Mouse (Mus musculus) layer of hippocampus, postnatal 25 days (tissue): ENCODE measurements around the gene Cttnbp2. TPM values are rescaled to one million over a fixed set of nuclear protein-coding genes. Genes with fewer than 3 reads are reported as not detected.

Source experiments
- DNase-seq, 2 experiments: peaks; one replicate each; pipeline ENCODE4 v3.0.0; 2022; ENCODE audit warnings: mixed read lengths in 2 of 2, low spot score in 1 of 2; ENCODE audit errors: extremely low spot score in 1 of 2
- total RNA-seq, 2 experiments: library from RNA; stranded (reverse); gene quantifications; 2 replicates each; pipeline ENCODE4 v1.2.3; 2021

Cttnbp2 gene
- total RNA-seq, 2 experiments from 2014 or later: 197 to 294 TPM

- DNase-seq: no peak
These were observed 45.4 kb downstream of the Cttnbp2 start for GRCm38 (mm10) chr6:18469206-18469605.

DNA sequence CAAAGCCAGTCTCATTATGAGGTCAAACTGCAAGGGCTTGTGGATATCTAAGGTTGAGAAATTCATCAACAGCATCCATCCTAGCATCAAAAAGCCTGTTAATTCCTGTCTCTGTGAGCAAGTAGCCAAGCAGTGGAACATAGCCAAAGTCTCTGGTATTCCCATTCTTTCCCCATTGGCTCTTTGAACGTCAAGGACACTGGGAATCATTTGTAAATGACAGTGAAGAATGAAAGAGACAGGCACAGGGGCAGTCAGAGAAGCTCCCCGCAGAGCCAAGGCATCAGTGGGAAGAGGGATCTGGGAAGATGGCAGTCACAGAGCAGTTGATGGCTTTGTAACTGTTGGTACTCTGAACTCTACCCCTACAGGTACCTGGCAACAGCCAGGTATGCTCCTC lies 46.9 kb downstream of the Cttnbp2 start:
- DNase-seq: no peak

GRCm38 (mm10) chr6:18466227-18466626 lies 48.4 kb downstream of the Cttnbp2 start:
- DNase-seq: no peak

GRCm38 (mm10) chr6:18465626-18466025 lies 49.0 kb downstream of the Cttnbp2 start:
- DNase-seq: no peak

DNA sequence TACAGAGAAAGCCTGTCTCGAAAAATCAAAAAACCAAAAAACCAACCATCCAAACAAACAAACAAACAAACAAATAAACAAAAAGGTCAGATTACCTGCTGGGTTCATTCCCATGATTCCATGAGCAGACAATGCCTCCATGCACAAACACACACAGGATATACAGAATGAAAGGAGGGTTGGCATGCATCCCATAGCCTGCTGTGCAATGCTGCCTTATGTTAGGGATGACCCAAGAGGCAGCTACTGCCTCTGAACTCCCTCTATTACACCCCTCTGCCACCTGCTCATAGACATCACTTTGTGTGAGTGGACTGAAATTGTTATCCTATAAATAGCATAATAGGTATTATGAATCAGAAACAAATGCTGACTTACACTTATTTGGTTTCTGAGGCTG lies 55.0 kb downstream of the Cttnbp2 start:
- no peak for DNase-seq

- no peak for DNase-seq
These were observed 64.0 kb downstream of the Cttnbp2 start for GRCm38 (mm10) chr6:18450551-18451193.

DNA sequence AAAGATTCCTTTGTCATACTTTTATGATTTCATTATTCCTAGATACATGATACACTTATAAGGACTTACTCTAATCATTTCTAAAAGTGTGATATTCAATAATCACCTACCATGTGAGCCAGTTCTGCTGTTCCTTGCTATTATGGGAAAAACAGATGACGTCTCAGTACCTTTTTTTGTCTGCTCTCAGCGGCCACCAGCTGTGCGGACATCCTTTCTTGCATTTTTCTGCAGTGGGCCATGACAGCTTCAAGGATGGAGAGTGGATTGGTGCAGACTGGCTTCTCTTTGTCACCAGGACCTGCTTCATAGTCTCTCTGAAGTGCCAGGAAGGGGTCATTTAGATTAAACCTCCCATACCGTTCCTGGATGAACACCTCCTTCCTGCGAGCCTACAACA lies 66.6 kb downstream of the Cttnbp2 start:
- DNase-seq: no peak

DNA sequence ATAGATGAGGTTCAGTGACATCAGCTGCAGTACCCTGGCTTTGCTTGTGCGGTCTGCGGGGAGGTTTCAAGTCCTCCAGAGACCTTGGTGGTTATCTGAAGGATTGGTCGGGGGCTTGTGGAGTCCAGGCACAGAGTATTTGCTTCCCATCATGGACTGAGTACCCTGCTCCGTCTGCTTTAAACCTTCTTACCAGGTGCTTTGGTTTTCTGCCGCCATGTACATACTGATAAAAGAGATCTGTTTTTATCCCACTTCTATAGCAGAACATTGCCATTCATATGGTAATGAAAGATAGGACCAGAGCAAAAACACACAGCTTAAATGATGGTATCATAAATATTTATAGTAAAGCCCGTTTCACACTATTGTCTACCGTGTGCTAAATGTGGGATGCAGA lies 67.7 kb downstream of the Cttnbp2 start:
- no peak for DNase-seq

DNA sequence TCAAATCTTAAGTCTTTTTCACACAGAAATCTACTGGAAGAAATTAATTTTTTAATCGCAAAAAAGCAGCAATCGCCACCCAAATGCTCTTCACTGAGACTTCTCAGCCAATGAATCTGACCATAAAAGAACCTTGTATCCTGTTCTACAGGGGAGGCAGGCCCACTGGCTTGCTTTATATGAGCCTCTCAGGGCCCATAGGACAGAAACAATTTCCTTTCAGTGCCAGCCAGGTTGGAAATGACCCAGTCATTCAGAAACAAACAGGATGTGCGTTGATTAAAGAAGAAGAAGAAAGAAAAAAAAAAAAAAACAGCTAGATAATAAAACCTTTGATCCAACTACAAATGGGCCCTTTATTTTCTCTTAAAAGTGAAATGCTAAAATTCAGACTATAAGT lies 68.3 kb downstream of the Cttnbp2 start:
- no peak for DNase-seq

DNA sequence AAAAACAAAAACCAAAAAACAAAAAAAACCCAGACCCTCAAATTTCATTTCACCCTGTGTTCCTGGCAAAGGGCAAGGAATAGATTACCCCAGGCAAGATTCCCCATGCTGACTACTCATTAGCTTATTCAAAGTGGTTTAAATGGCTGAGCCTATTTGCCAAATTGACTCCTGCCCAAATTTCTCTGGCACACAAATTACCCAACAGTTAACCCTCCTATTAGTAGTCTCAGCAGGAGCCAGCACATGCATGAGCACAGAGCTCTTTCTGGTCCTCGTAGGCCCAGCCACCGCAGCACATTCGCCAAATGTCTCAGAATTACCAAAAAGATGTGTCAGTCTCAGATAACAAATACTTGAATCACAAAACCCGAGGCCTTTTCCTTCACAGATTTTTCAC lies 68.9 kb downstream of the Cttnbp2 start:
- DNase-seq: peak in 1 of 2 experiments; percentile 52

DNA sequence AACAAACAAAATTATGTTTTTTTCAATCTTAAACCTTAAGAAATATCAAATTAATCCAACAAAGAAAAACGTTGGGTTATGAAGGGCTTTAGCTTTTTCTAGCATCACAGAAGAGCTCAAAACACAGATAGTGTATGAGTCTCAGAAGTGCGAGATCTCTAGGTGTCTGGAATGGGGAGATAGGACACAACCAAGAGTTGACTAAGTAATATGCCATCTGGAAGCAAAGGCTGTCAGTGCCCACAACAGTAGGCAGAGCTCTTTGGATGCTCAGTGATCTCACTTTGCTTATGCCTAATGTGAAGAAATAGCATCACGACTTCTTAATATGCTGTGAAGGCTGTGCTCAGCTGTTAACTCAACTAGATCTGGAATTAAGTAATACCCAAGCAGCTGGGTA lies 72.3 kb downstream of the Cttnbp2 start:
- DNase-seq: no peak

GRCm38 (mm10) chr6:18440918-18441532 lies 73.6 kb downstream of the Cttnbp2 start:
- DNase-seq: no peak

GRCm38 (mm10) chr6:18436127-18436812 lies 78.4 kb downstream of the Cttnbp2 start:
- no peak for DNase-seq

DNA sequence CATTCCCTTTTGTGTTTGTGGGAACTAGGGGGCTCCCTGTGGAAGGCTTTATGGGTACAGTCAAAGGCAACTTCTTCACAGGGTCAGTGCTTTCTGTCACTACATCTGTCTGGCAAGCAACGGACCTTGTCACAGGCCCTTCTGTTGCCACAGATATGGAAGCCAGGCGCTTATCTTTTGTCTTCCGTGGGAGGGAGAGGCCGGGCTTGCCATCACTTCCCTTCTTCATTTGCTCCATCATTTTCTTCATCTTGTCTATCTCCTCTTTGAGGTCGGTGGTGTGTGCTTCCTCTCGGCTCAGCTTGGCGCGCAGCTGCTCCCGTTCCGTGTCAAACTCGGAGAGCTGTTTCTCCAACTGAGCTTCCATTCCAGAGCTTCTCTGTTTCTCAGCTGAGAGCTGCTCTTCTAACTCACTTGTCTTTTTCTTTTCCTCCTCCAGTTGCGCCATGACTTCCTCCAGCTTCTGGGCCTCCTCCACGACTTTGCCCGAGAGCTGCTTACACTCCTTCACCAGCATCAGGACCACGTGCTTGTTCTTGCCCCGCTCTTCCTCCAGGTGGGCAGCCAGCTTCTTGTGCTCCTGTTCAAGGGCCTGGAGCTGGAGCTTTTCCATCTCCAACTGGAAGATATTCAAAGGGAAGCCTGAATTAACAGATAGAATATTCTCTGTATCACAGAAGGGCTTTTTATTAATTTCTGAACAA lies 79.7 kb downstream of the Cttnbp2 start:
- DNase-seq: no peak

GRCm38 (mm10) chr6:18434355-18434754 lies 80.3 kb downstream of the Cttnbp2 start:
- no peak for DNase-seq

- DNase-seq: no peak
These were observed 82.3 kb downstream of the Cttnbp2 start for GRCm38 (mm10) chr6:18432362-18432761.

GRCm38 (mm10) chr6:18431891-18432290 lies 82.8 kb downstream of the Cttnbp2 start:
- no peak for DNase-seq

- no peak for DNase-seq
These were observed 84.6 kb downstream of the Cttnbp2 start for GRCm38 (mm10) chr6:18430062-18430461.

- no peak for DNase-seq
These were observed 89.8 kb downstream of the Cttnbp2 start for GRCm38 (mm10) chr6:18424822-18425221.

GRCm38 (mm10) chr6:18424367-18424766 lies 90.3 kb downstream of the Cttnbp2 start:
- DNase-seq: no peak

GRCm38 (mm10) chr6:18423112-18423511 lies 91.5 kb downstream of the Cttnbp2 start:
- no peak for DNase-seq
